Comparison of ENCODE assay signal across 11 mouse cellular contexts in the genomic region with DNA sequence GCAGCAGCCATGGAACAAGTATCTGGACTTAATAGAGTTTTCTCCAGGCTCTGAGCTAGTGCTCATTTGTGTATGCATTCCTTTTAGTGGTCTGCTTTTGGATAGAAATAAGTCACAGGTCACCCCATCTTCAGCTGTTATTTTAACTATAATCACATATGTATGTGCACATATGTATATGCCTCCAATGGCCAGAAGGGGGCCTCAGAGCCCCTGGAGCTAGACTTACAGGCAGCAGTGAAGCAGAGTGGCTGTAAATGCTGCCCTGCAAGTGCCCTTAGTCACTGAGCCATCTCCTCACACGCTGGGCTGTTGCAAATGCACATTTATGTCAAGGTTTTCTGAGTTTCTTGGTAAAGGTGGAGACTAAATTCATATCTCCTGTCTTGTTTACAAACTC.
DNase-seq lines count a peak whose midpoint lies in the region; ATAC-seq and TF ChIP-seq lines count a peak whose summit lies in the region.
"Had no signal": no experiment of that assay in that cellular context is flagged by ENCODE, and none has a peak within 500 bp of the region (broad histone marks: within the 10 kb centered on the region; RNA-seq: fewer than 3 reads in every experiment).

No protein-coding gene starts in this region.

- TF ChIP-seq CTCF in CH12.LX (conservative IDR thresholded peaks at IDR 0.05 in 1 of 2, IDR thresholded peaks at IDR 0.05 in 1 of 2; ENCODE audit: low read depth in 2 of 2, low read length in 2 of 2) = peak; percentile 42 to 56; a peak in 3 of 4 replicates
- peak; percentile 37; the same call in 1 of the 2 replicates for TF ChIP-seq CTCF in cortical plate, adult 2 months (IDR thresholded peaks at IDR 0.05; ENCODE audit: extremely low read depth, insufficient read depth, low read length)

- dilution Hi-C loops in CH12.LX (cut with MboI; ENCODE audit: extremely low pct_ligation_motif_present, extremely low pct_unique_long_range_greater_than_20kb, low sequenced_read_pairs) = no loop called here

- peak; percentile 26; the same call in 1 of the 2 replicates for TF ChIP-seq RAD21 in CH12.LX (IDR thresholded peaks at IDR 0.05; ENCODE audit: low read depth, low read length)

- no peaks in the 10 kb centered on the region for H3K79me2 ChIP-seq in CH12.LX (replicated peaks; ENCODE audit: control insufficient read depth, extremely low read depth, insufficient read depth, poor library complexity, severe bottlenecking)

- ATAC-seq in inflammation-experienced regulatory T-cells, adult 6 months = no peak
- ATAC-seq: Patski had no signal

- no peak overlapping the region for H3K4me2 ChIP-seq in CH12.LX (ENCODE audit: insufficient read depth, low read depth, poor library complexity, severe bottlenecking)
- H3K4me2 ChIP-seq: midbrain, embryonic 12.5 days had no signal

- H3K27me3 ChIP-seq in CH12.LX (replicated peaks) = no peaks in the 10 kb centered on the region
- H3K27me3 ChIP-seq: midbrain, embryonic 12.5 days; Patski had no signal

- no peak overlapping the region for H3K27ac ChIP-seq in CH12.LX (ENCODE audit: insufficient read depth, low read depth)
- no peak overlapping the region for H3K27ac ChIP-seq in cortical plate, adult 2 months (ENCODE audit: insufficient read depth, low read length)
- H3K27ac ChIP-seq: midbrain, embryonic 12.5 days had no signal

- H3K4me1 ChIP-seq in CH12.LX (ENCODE audit: control insufficient read depth in 1 of 2, insufficient read depth in 2 of 2) = no peaks in the 10 kb centered on the region
- peaks cover 2% of the 10 kb centered on the region for H3K4me1 ChIP-seq in cortical plate, adult 2 months (ENCODE audit: control insufficient read depth, insufficient read depth, low read length)

- in situ Hi-C loops in CH12.LX (cut with MboI; ENCODE audit: low pct_ligation_motif_present, low pct_unique_long_range_greater_than_20kb, low sequenced_read_pairs) = no loop called here

- TF ChIP-seq POLR2A in CH12.LX (IDR thresholded peaks at IDR 0.05; ENCODE audit: low read depth, low read length) = no peak
- TF ChIP-seq POLR2A in cortical plate, adult 2 months (IDR thresholded peaks at IDR 0.05; ENCODE audit: extremely low read depth, insufficient read depth, low read length) = no peak

- intact Hi-C loops in left cerebral cortex, postnatal 4 days (cut with DNase I) = no loop called here

- no peak overlapping the region for H3K9ac ChIP-seq in CH12.LX (ENCODE audit: insufficient read depth, low read depth)
- H3K9ac ChIP-seq: midbrain, embryonic 12.5 days had no signal

- no peak overlapping the region for H3K4me3 ChIP-seq in CH12.LX (replicated peaks in 1 of 3; ENCODE audit: low read depth in 2 of 3, low read length in 2 of 3, poor library complexity in 1 of 3)
- H3K4me3 ChIP-seq in cortical plate, adult 2 months (ENCODE audit: insufficient read depth, low read length) = no peak overlapping the region
- H3K4me3 ChIP-seq: midbrain, embryonic 12.5 days had no signal

- H3K9me3 ChIP-seq in CH12.LX (replicated peaks; ENCODE audit: low read length) = no peaks in the 10 kb centered on the region
- H3K9me3 ChIP-seq: midbrain, embryonic 12.5 days had no signal

- DNase-seq in embryo, embryonic 10.5 days (ENCODE audit: low spot score) = peak; percentile 34
- no peak for DNase-seq in embryo, embryonic 9.5 days (ENCODE audit: extremely low spot score)
- DNase-seq in left cerebral cortex, postnatal 4 days = peak; percentile 37
- DNase-seq in left cerebral cortex, adult 9 months (ENCODE audit: low spot score in 2 of 2) = no peak
- DNase-seq in CH12.LX (ENCODE audit: extremely low read depth) = no peak
- no peak for DNase-seq in frontal cortex, postnatal 25 days (ENCODE audit: low spot score in 2 of 2)
- DNase-seq: cerebellum, adult 9-11 months had no signal

- H3K36me3 ChIP-seq in CH12.LX (replicated peaks in 1 of 2; ENCODE audit: control insufficient read depth in 1 of 2, insufficient read depth in 1 of 2, low read length in 1 of 2) = peaks cover 34 to 96% of the 10 kb centered on the region in 2 experiments

- TF ChIP-seq EP300 in CH12.LX (IDR thresholded peaks at IDR 0.05; ENCODE audit: low read length) = no peak

TF ChIP-seq in CH12.LX, 34 proteins besides CTCF, POLR2A, EP300 and RAD21:
- TF ChIP-seq SMC3 (IDR thresholded peaks at IDR 0.05; ENCODE audit: low read depth, low read length) (peak; percentile 20; the same call in 1 of the 2 replicates), NRF1 (IDR thresholded peaks at IDR 0.05; ENCODE audit: low read depth, low read length) (no peak), IRF4 (IDR thresholded peaks at IDR 0.05; ENCODE audit: low read depth, low read length) (no peak), ZC3H11A (IDR thresholded peaks at IDR 0.05; ENCODE audit: low read depth, low read length) (no peak)

Comparison
In these comparisons a context has a peak if more than half of its experiments do, and no peak if none do; other contexts are left out.
1. DNase-seq: peak in embryo, embryonic 10.5 days (single experiment) and left cerebral cortex, postnatal 4 days (single experiment); none in embryo, embryonic 9.5 days (single experiment), left cerebral cortex, adult 9 months (0 of 2), CH12.LX (single experiment) and frontal cortex, postnatal 25 days (0 of 2).